Mouse (Mus musculus) bone marrow, adult 2 months (tissue): Measurements from ENCODE around the gene Klf1. TPM values are rescaled to one million over a fixed set of nuclear protein-coding genes. Genes with fewer than 3 reads are reported as not detected.

Experiments used
- H3K27ac ChIP-seq: fragments of 200-500 bp; 2 replicates; pipeline ENCODE4 v1.5.1; 2012; ENCODE audit warnings: low read depth, mild to moderate bottlenecking, control low read depth, inconsistent platforms, low read length; ENCODE audit not compliant: control insufficient read depth, poor library complexity, insufficient read depth
- H3K4me1 ChIP-seq: fragments of 200-500 bp; 2 replicates; pipeline ENCODE4 v1.6.1; 2011; ENCODE audit warnings: low read length; ENCODE audit not compliant: control insufficient read depth, insufficient read depth
- H3K4me3 ChIP-seq: fragments of 200-500 bp; replicated peaks from 2 replicates; pipeline ENCODE3; 2011; ENCODE audit warnings: mild to moderate bottlenecking, low read depth, low read length, control low read depth; ENCODE audit not compliant: control insufficient read depth
- CTCF ChIP-seq: fragments of 200-500 bp; IDR thresholded peaks from 2 replicates; pipeline ENCODE4 v1.5.1; 2011; ENCODE audit warnings: low read length, control low read depth; ENCODE audit not compliant: control insufficient read depth, insufficient read depth
- POLR2A ChIP-seq: fragments of 200-500 bp; IDR thresholded peaks from 2 replicates; pipeline ENCODE4 v1.6.1; 2011; ENCODE audit warnings: low read depth, mild to moderate bottlenecking, control low read depth, low read length, borderline replicate concordance; ENCODE audit not compliant: control insufficient read depth
- WGBS: fragments of 180-500 bp; shearing (Covaris S2); methylation state at CpG from one replicate; pipeline ENCODE4 v1.1.7; 2018; 5-methylcytosine and 5-hydroxymethylcytosine counted together
- polyA plus RNA-seq: library from polyadenylated mRNA; stranded (reverse); fragments of >200 nt; gene quantifications from 2 replicates; pipeline ENCODE4 v1.2.4, GENCODE M21; 2011; ENCODE audit warnings: low replicate concordance; ENCODE audit not compliant: missing spikeins, insufficient read depth, insufficient read length

Gene Klf1
- polyA plus RNA-seq = 142 and 168 TPM in 2 replicates

- Histone ChIP-seq H3K4me1 (peaks cover 6% of the 10 kb centered on the region; the same call in 1 of the 2 replicates), H3K27ac (peak within 1 kb of the TSS; percentile 97), H3K4me3 (peak within 1 kb of the TSS; percentile 78)
- 40% methylated on average over 3 of the region's 3 CpGs for WGBS
- TF ChIP-seq CTCF = no peak
- TF ChIP-seq POLR2A = peak; percentile 88
These were observed at the start of gene Klf1 for GRCm38 (mm10) chr8:84901752-84902151. TSS of gene Klf1 (plus strand) at chr8:84901928.

- H3K4me1 ChIP-seq = peaks cover 1% of the 10 kb centered on the region; the same call in 1 of the 2 replicates
These were observed 45.3 kb upstream of the Klf1 start for GRCm38 (mm10) chr8:84856434-84856833.

GRCm38 (mm10) chr8:84856864-84857441, 44.8 kb upstream of the Klf1 start, which contains the start of gene Farsa:
TSS of gene Farsa (plus strand) at chr8:84856989.
- WGBS = under 1% methylated on average over 39 of the region's 39 CpGs
- peaks cover 1% of the 10 kb centered on the region; the same call in 1 of the 2 replicates for H3K4me1 ChIP-seq
- TF ChIP-seq CTCF = 0 out of 2 replicates have a peak, but pooled peaks have one; percentile 14
- peak; percentile 97; the same call in 1 of the 2 replicates for TF ChIP-seq POLR2A
- peak within 1 kb of the TSS; percentile 96 for H3K4me3 ChIP-seq
- peak within 1 kb of the TSS; percentile 75 for H3K27ac ChIP-seq

More at GRCm38 (mm10) chr8:84856434-84856833, 45.3 kb upstream of the Klf1 start:
- TF ChIP-seq POLR2A = no peak
- no peak for TF ChIP-seq CTCF
- no peak overlapping the region for H3K4me3 ChIP-seq
- 0 out of 2 replicates have a peak overlapping the region, but pooled peaks have one; percentile 75 for H3K27ac ChIP-seq
- 95% methylated on average over 3 of the region's 3 CpGs for WGBS

GRCm38 (mm10) chr8:84871376-84872308, 30.1 kb upstream of the Klf1 start, which contains the start of gene Syce2:
TSS of gene Syce2 (plus strand) at chr8:84872111.
- TF ChIP-seq CTCF (no peak), POLR2A (no peak)
- Histone ChIP-seq H3K4me3 (peak within 1 kb of the TSS; percentile 85), H3K4me1 (no peaks in the 10 kb centered on the region; the same call in 1 of the 2 replicates), H3K27ac (peak within 1 kb of the TSS; percentile 63; the same call in 1 of the 2 replicates)
- 2% methylated on average over 46 of the region's 46 CpGs for WGBS

GRCm38 (mm10) chr8:84872309-84872965, 29.3 kb upstream of the Klf1 start:
- Histone ChIP-seq H3K4me1 (no peaks in the 10 kb centered on the region; the same call in 1 of the 2 replicates), H3K27ac (peak overlapping the region; percentile 63; the same call in 1 of the 2 replicates)

GRCm38 (mm10) chr8:84873016-84873415, 28.7 kb upstream of the Klf1 start:
- TF ChIP-seq CTCF (no peak), POLR2A (no peak)
- H3K4me1 ChIP-seq = no peaks in the 10 kb centered on the region; the same call in 1 of the 2 replicates
- H3K4me3 ChIP-seq = peak overlapping the region; percentile 85
- no peak overlapping the region for H3K27ac ChIP-seq
- 41% methylated on average over 4 of the region's 4 CpGs for WGBS

More at GRCm38 (mm10) chr8:84872309-84872965, 29.3 kb upstream of the Klf1 start:
- WGBS = 2% methylated on average over 54 of the region's 54 CpGs
- H3K4me3 ChIP-seq = peak overlapping the region; percentile 85
- TF ChIP-seq CTCF = no peak
- TF ChIP-seq POLR2A = 0 out of 2 replicates have a peak, but pooled peaks have one; percentile 27

GRCm38 (mm10) chr8:84874339-84874738, 27.4 kb upstream of the Klf1 start:
- no peak overlapping the region for H3K4me3 ChIP-seq
- no peak for TF ChIP-seq CTCF
- no peak for TF ChIP-seq POLR2A
- no peaks in the 10 kb centered on the region; the same call in 1 of the 2 replicates for H3K4me1 ChIP-seq
- 61% methylated on average over 3 of the region's 3 CpGs for WGBS
- H3K27ac ChIP-seq = no peak overlapping the region
